Mouse (Mus musculus): ENCODE results near the gene Mecp2. TPM values are rescaled to one million over a fixed set of nuclear protein-coding genes. Genes with fewer than 3 reads are reported as not detected.
"Not testable (repeated sequence)": the region's sequence is repeated elsewhere in the genome, so short reads cannot be mapped to it uniquely, and the experiment has no call there.

Mecp2 gene
- 11.5 and 11.6 TPM in 2 replicates for polyA plus RNA-seq (2015; fragmentation: Nextera tagmentation; extraction: Ambion mirVana)

DNA sequence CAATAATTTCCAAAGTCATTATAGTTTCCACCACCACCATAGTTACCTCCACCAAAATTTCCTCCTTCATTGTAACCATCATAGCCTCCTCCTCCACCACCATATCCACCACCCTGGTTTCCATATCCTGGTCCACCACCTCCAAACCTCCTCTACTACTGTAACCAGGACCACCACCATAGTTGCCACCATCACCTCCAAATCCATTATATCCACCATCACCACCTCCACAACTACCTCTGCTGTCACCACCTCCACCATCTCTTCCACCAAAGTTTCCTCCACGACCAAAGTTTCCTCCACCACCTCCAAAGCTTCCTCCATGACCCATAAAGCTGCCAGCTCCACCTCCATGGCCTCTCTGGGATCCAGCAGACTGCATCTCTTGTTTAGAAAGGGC lies at the start of gene Mecp2:
Mecp2 (minus strand) TSS at position 101 of the 400 bp plus-strand sequence.
- not testable (repeated sequence) for H3K36me3 ChIP-seq (ENCODE audit: control insufficient read depth, insufficient read depth, low read length); ATAC-seq (ENCODE audit: low read depth); H3K9me3 ChIP-seq (ENCODE audit: control insufficient read depth, low read length); H3K4me1 ChIP-seq (replicated peaks; ENCODE audit: control insufficient read depth, insufficient read depth, low read length); H3K4me2 ChIP-seq (ENCODE audit: low read depth, low read length); H3K9ac ChIP-seq (ENCODE audit: low read length); H3K4me3 ChIP-seq (ENCODE audit: low read length); H3K27me3 ChIP-seq (ENCODE audit: control insufficient read depth, insufficient read depth, low read depth, low read length); H3K27ac ChIP-seq (ENCODE audit: low read length)
- WGBS: 17% methylated on average over 1 of the region's 1 CpGs

DNA sequence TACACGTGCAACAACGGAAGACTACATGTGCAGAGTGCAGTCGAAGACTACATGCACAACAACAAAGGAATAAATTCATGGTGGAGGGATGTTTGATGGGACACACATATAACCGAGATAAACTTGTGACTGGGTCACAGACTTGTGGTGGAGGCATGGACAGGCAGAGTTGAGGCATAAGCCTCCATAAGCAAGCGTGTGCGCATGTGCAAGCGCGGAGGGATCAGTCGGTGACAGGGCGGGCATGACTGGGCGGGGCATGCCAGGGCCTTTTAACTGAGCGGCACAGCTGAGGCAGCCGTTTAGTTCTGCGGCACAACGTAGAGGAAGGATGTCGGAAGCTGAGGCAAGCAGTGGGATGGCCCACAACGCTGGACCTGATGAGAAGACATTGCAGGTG lies 41.8 kb upstream of the Mecp2 start, which contains the start of gene Tktl1:
Tktl1 (plus strand) TSS at position 301 of the 400 bp plus-strand sequence.
- Histone ChIP-seq H3K4me2 (ENCODE audit: low read depth, low read length) (no peak within 1 kb of the TSS), H3K4me3 (ENCODE audit: low read length) (no peak within 1 kb of the TSS), H3K4me1 (replicated peaks; ENCODE audit: control insufficient read depth, insufficient read depth, low read length) (no peaks in the 10 kb centered on the region), H3K27me3 (ENCODE audit: control insufficient read depth, insufficient read depth, low read depth, low read length) (no peaks in the 10 kb centered on the region), H3K27ac (ENCODE audit: low read length) (no peak within 1 kb of the TSS), H3K9ac (ENCODE audit: low read length) (no peak within 1 kb of the TSS), H3K9me3 (ENCODE audit: control insufficient read depth, low read length) (no peaks in the 10 kb centered on the region), H3K36me3 (ENCODE audit: control insufficient read depth, insufficient read depth, low read length) (no peaks in the 10 kb centered on the region)
- no peak for ATAC-seq (ENCODE audit: low read depth)
- 89% methylated on average over 17 of the region's 17 CpGs for WGBS

DNA sequence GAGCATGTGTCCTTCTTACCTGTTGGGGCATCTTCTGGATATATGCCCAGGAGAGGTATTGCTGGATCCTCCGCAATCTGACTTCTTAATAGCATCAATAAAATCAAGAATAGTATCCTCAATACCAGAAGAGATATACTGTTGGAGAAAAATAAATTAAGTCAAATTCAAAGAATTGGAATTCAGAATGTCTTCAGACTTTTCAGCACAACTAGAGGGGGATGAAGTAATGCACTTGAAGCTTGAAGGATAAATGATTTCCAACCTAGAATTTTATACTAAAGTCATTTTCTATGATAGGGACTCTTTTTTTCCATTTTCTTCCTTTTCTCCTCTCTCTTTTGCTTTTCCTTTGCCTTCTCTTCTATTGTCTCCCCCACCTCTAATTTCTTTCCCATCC lies 32.6 kb upstream of the Mecp2 start, which contains the start of gene Tex28:
Tex28 (minus strand) TSS at position 101 of the 400 bp plus-strand sequence.
- no peaks in the 10 kb centered on the region for H3K27me3 ChIP-seq (ENCODE audit: control insufficient read depth, insufficient read depth, low read depth, low read length)
- H3K4me2 ChIP-seq (ENCODE audit: low read depth, low read length): no peak within 1 kb of the TSS
- no peak within 1 kb of the TSS for H3K4me3 ChIP-seq (ENCODE audit: low read length)
- H3K27ac ChIP-seq (ENCODE audit: low read length): no peak within 1 kb of the TSS
- 94% methylated on average over 1 of the region's 1 CpGs for WGBS
- H3K9me3 ChIP-seq (ENCODE audit: control insufficient read depth, low read length): no peaks in the 10 kb centered on the region
- no peak within 1 kb of the TSS for H3K9ac ChIP-seq (ENCODE audit: low read length)
- no peak for ATAC-seq (ENCODE audit: low read depth)
- H3K4me1 ChIP-seq (replicated peaks; ENCODE audit: control insufficient read depth, insufficient read depth, low read length): no peaks in the 10 kb centered on the region
- no peaks in the 10 kb centered on the region for H3K36me3 ChIP-seq (ENCODE audit: control insufficient read depth, insufficient read depth, low read length)

GRCm38 (mm10) chrX:74127164-74127563 lies 8.0 kb downstream of the Mecp2 start, which contains the start of gene Opn1mw:
Gene Opn1mw (plus strand): TSS chrX:74127464.
- no peak within 1 kb of the TSS for H3K4me2 ChIP-seq (ENCODE audit: low read depth, low read length)
- no peaks in the 10 kb centered on the region for H3K4me1 ChIP-seq (replicated peaks; ENCODE audit: control insufficient read depth, insufficient read depth, low read length)
- H3K9ac ChIP-seq (ENCODE audit: low read length): no peak within 1 kb of the TSS
- no peaks in the 10 kb centered on the region for H3K9me3 ChIP-seq (ENCODE audit: control insufficient read depth, low read length)
- H3K4me3 ChIP-seq (ENCODE audit: low read length): no peak within 1 kb of the TSS
- no peak for ATAC-seq (ENCODE audit: low read depth)
- H3K27me3 ChIP-seq (ENCODE audit: control insufficient read depth, insufficient read depth, low read depth, low read length): peaks cover 2% of the 10 kb centered on the region; the same call in 1 of the 2 replicates
- H3K27ac ChIP-seq (ENCODE audit: low read length): no peak within 1 kb of the TSS
- H3K36me3 ChIP-seq (ENCODE audit: control insufficient read depth, insufficient read depth, low read length): no peaks in the 10 kb centered on the region

DNA sequence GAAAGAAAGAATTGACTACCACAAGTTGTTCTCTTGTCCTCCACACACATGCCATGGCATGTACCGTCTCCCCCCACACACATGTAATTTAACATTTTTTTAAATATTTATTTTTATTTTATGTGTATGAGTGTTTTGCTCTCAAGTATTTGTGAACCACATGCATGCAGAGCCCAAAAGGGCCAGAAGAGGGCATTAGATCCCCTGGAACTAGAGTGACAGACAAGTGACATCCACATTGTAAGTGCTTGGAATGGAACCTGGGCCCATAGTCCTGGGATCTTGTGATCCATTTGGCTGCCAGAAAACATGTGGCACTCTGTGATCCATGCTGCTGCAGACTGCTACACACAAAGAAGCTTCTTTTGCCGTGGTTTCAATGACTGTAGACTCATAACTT lies 10.2 kb downstream of the Mecp2 start:
- no peaks in the 10 kb centered on the region for H3K4me1 ChIP-seq (replicated peaks; ENCODE audit: control insufficient read depth, insufficient read depth, low read length)
- no peak overlapping the region for H3K4me3 ChIP-seq (ENCODE audit: low read length)
- H3K4me2 ChIP-seq (ENCODE audit: low read depth, low read length): no peak overlapping the region
- no peak overlapping the region for H3K9ac ChIP-seq (ENCODE audit: low read length)
- no peaks in the 10 kb centered on the region for H3K9me3 ChIP-seq (ENCODE audit: control insufficient read depth, low read length)
- no peak overlapping the region for H3K27ac ChIP-seq (ENCODE audit: low read length)
- H3K27me3 ChIP-seq (ENCODE audit: control insufficient read depth, insufficient read depth, low read depth, low read length): peaks cover 2% of the 10 kb centered on the region
- ATAC-seq (ENCODE audit: low read depth): no peak
- no peaks in the 10 kb centered on the region for H3K36me3 ChIP-seq (ENCODE audit: control insufficient read depth, insufficient read depth, low read length)
- WGBS: 47% methylated on average over 2 of the region's 2 CpGs

GRCm38 (mm10) chrX:74115511-74115910 lies 19.7 kb downstream of the Mecp2 start:
- 22% methylated on average over 10 of the region's 10 CpGs for WGBS
- Histone ChIP-seq H3K36me3 (ENCODE audit: control insufficient read depth, insufficient read depth, low read length) (no peaks in the 10 kb centered on the region), H3K4me3 (ENCODE audit: low read length) (peak overlapping the region; percentile 31), H3K9me3 (ENCODE audit: control insufficient read depth, low read length) (no peaks in the 10 kb centered on the region), H3K9ac (ENCODE audit: low read length) (peak overlapping the region; percentile 53; the same call in 1 of the 2 replicates), H3K4me1 (replicated peaks; ENCODE audit: control insufficient read depth, insufficient read depth, low read length) (no peaks in the 10 kb centered on the region), H3K27ac (ENCODE audit: low read length) (no peak overlapping the region), H3K4me2 (ENCODE audit: low read depth, low read length) (peak overlapping the region; percentile 48), H3K27me3 (ENCODE audit: control insufficient read depth, insufficient read depth, low read depth, low read length) (no peaks in the 10 kb centered on the region; the same call in 1 of the 2 replicates)
- ATAC-seq (ENCODE audit: low read depth): peak; percentile 69

DNA sequence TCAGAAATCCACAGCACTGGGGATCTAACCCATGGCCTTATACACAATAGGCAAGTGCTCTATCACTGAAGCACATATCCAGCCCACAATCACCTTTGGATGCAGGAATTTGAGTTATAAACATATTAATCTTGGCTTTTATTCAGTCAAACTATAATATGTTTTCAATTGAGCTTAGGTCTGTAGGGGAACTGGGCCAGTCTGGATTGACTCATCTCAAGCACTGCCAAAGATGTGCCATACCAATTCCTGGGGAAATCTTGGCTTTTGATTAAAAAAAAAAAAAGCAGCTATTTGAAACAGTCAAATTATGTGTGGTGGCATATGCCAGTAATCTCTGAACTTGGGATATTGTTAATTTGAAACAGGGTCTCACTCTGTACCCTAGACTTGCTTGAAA lies 21.1 kb downstream of the Mecp2 start:
- Histone ChIP-seq H3K27ac (ENCODE audit: low read length) (no peak overlapping the region), H3K9ac (ENCODE audit: low read length) (no peak overlapping the region), H3K9me3 (ENCODE audit: control insufficient read depth, low read length) (no peaks in the 10 kb centered on the region), H3K4me3 (ENCODE audit: low read length) (no peak overlapping the region), H3K4me2 (ENCODE audit: low read depth, low read length) (no peak overlapping the region), H3K36me3 (ENCODE audit: control insufficient read depth, insufficient read depth, low read length) (no peaks in the 10 kb centered on the region), H3K4me1 (replicated peaks; ENCODE audit: control insufficient read depth, insufficient read depth, low read length) (no peaks in the 10 kb centered on the region), H3K27me3 (ENCODE audit: control insufficient read depth, insufficient read depth, low read depth, low read length) (no peaks in the 10 kb centered on the region)
- no peak for ATAC-seq (ENCODE audit: low read depth)

GRCm38 (mm10) chrX:74108747-74109146 lies 26.4 kb downstream of the Mecp2 start:
- no peaks in the 10 kb centered on the region for H3K9me3 ChIP-seq (ENCODE audit: control insufficient read depth, low read length)
- no peak overlapping the region for H3K9ac ChIP-seq (ENCODE audit: low read length)
- 29% methylated on average over 3 of the region's 3 CpGs for WGBS
- no peak overlapping the region for H3K27ac ChIP-seq (ENCODE audit: low read length)
- H3K4me1 ChIP-seq (replicated peaks; ENCODE audit: control insufficient read depth, insufficient read depth, low read length): no peaks in the 10 kb centered on the region
- no peak for ATAC-seq (ENCODE audit: low read depth)
- H3K4me2 ChIP-seq (ENCODE audit: low read depth, low read length): no peak overlapping the region
- H3K36me3 ChIP-seq (ENCODE audit: control insufficient read depth, insufficient read depth, low read length): no peaks in the 10 kb centered on the region
- H3K27me3 ChIP-seq (ENCODE audit: control insufficient read depth, insufficient read depth, low read depth, low read length): no peaks in the 10 kb centered on the region
- H3K4me3 ChIP-seq (ENCODE audit: low read length): no peak overlapping the region

DNA sequence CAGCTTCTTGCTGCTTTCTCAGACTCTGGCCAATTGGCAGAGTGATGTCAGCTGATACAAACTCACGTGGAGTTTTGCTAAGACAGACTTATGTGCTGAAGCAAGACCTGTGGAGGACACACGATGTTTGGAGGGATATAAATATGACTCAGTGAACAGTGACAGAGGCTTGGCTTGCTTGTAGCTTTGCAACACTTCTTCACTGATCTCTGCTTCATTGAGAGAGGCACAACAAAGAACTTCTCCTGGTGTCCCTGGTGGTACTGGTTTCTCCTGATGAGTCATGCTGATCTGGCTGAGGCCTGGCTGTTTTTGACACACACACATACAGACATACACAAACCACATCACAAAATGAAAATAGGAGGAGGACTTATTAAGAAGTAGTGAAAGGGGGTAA lies 29.2 kb downstream of the Mecp2 start:
- Histone ChIP-seq H3K36me3 (ENCODE audit: control insufficient read depth, insufficient read depth, low read length) (no peaks in the 10 kb centered on the region), H3K27me3 (ENCODE audit: control insufficient read depth, insufficient read depth, low read depth, low read length) (no peaks in the 10 kb centered on the region; the same call in 1 of the 2 replicates), H3K4me2 (ENCODE audit: low read depth, low read length) (no peak overlapping the region), H3K9me3 (ENCODE audit: control insufficient read depth, low read length) (no peaks in the 10 kb centered on the region), H3K4me3 (ENCODE audit: low read length) (no peak overlapping the region), H3K27ac (ENCODE audit: low read length) (no peak overlapping the region), H3K9ac (ENCODE audit: low read length) (no peak overlapping the region), H3K4me1 (replicated peaks; ENCODE audit: control insufficient read depth, insufficient read depth, low read length) (no peaks in the 10 kb centered on the region)
- no peak for ATAC-seq (ENCODE audit: low read depth)
- WGBS: 31% methylated on average over 2 of the region's 2 CpGs
